Mouse (Mus musculus): Measurements from ENCODE around the gene Prpmp5. TPM values are rescaled to one million over a fixed set of nuclear protein-coding genes. Genes with fewer than 3 reads are reported as not detected.
"Not testable (repeated sequence)": the region's sequence is repeated elsewhere in the genome, so short reads cannot be mapped to it uniquely, and the experiment has no call there.

The Prpmp5 gene
- not detected in 2 replicates for polyA plus RNA-seq (2015; fragmentation: Nextera tagmentation; extraction: Ambion mirVana)

DNA sequence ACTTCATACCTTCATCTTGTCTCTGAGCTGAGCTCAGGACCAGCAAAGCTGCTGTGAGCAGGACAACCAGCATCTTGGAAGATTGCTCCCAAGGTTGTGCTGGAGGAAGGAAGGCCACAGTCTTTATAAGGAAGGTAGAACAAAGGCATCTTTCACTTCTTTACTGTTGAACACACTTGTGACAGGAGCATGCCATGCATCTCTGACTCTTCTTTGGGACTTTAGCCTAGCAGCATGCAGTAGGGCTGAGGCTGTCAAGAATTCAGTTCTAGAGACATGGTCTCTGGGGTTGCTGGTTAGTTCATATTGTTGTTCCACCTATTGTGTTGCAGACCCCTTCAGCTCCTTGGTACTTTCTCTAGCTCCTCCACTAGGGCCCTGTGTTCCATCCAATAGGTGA lies at the start of gene Prpmp5:
TSS of gene Prpmp5 (minus strand) at position 101 of the 400 bp plus-strand sequence.
- H3K36me3 ChIP-seq (ENCODE audit: control insufficient read depth, insufficient read depth, low read length); H3K4me1 ChIP-seq (replicated peaks; ENCODE audit: control insufficient read depth, insufficient read depth, low read length); H3K4me2 ChIP-seq (ENCODE audit: low read depth, low read length); H3K9me3 ChIP-seq (ENCODE audit: control insufficient read depth, low read length); H3K4me3 ChIP-seq (ENCODE audit: low read length); H3K9ac ChIP-seq (ENCODE audit: low read length); ATAC-seq (ENCODE audit: low read depth); H3K27ac ChIP-seq (ENCODE audit: low read length); H3K27me3 ChIP-seq (ENCODE audit: control insufficient read depth, insufficient read depth, low read depth, low read length): not testable (repeated sequence)

DNA sequence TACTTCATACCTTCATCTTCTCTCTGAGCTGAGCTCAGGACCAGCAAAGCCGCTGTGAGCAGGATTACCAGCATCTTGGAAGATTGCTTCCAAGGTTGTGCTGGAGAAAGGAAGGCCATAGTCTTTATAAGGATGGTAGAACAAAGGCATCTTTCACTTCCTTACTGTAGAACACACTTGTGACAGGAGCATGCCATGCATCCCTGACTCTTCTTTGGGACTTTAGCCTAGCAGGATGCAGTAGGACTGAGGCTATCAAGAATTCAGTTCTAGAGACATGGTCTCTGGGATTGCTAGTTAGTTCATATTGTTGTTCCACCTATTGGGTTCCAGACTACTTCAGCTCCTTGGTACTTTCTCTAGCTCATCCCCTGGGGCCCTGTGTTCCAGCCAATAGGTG lies 49.5 kb upstream of the Prpmp5 start, which contains the start of gene Gm8882:
TSS of gene Gm8882 (minus strand) at position 101 of the 400 bp plus-strand sequence.
- H3K4me3 ChIP-seq (ENCODE audit: low read length); H3K27ac ChIP-seq (ENCODE audit: low read length); ATAC-seq (ENCODE audit: low read depth); H3K27me3 ChIP-seq (ENCODE audit: control insufficient read depth, insufficient read depth, low read depth, low read length); H3K36me3 ChIP-seq (ENCODE audit: control insufficient read depth, insufficient read depth, low read length); H3K4me1 ChIP-seq (replicated peaks; ENCODE audit: control insufficient read depth, insufficient read depth, low read length); H3K4me2 ChIP-seq (ENCODE audit: low read depth, low read length); H3K9me3 ChIP-seq (ENCODE audit: control insufficient read depth, low read length); H3K9ac ChIP-seq (ENCODE audit: low read length): not testable (repeated sequence)
- WGBS: 62% methylated on average over 1 of the region's 1 CpGs

Other genes with a start within 250 kb of the Prpmp5 start
- not detected in 2 replicates for gene Prb1, start 104.2 kb downstream of the Prpmp5 start, polyA plus RNA-seq (2015; fragmentation: Nextera tagmentation; extraction: Ambion mirVana)
- not detected in 2 replicates for gene Gm8882, start 49.4 kb upstream of the Prpmp5 start, polyA plus RNA-seq (2015; fragmentation: Nextera tagmentation; extraction: Ambion mirVana)

Data from lung, embryonic 16.5 days (tissue).